Mouse (Mus musculus) ovary, postnatal 10 days (tissue): ENCODE results near the gene Tjp1.

ENCODE experiments used
- DNase-seq: peaks from one replicate; pipeline ENCODE4 v3.0.0; 2022; ENCODE audit warnings: low spot score

The Tjp1 gene

DNA sequence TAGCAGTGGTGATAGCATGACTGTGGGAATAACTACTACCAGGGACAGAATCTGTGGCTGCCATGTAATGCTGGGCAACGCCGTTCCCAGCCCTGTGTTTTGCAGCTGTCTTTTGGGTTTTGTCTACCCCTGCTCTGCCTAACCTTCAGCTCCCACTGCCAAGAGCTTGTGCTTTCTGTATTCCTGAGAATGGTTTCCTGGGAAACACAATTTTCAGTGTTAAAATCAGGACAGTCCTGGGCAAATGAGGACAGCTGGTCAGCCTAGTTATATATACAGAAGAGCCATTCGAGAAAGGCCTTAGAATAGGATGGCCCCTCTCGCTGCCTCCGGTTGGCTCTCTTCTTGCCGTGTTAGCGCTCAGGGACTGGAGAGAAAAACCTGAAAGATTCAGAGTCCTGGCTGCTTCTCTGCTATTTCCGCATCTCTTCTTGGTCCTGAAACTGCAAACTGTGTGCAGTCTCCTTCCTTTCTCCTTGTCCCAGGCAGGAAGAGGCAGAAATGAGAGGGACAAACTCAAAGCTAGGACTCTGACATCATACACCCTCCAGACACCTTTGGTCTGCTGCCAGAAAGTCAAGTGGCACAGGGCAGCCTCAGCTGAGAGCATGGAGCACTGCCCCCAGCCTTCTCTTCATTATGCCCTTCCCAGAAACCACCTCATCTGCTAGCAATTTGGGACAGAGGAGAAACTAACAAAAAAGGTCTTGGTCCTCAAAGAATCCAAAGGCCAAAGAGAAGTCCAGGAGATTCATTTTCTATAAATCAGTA is 139.2 kb downstream of the Tjp1 start:
- DNase-seq: no peak

DNA sequence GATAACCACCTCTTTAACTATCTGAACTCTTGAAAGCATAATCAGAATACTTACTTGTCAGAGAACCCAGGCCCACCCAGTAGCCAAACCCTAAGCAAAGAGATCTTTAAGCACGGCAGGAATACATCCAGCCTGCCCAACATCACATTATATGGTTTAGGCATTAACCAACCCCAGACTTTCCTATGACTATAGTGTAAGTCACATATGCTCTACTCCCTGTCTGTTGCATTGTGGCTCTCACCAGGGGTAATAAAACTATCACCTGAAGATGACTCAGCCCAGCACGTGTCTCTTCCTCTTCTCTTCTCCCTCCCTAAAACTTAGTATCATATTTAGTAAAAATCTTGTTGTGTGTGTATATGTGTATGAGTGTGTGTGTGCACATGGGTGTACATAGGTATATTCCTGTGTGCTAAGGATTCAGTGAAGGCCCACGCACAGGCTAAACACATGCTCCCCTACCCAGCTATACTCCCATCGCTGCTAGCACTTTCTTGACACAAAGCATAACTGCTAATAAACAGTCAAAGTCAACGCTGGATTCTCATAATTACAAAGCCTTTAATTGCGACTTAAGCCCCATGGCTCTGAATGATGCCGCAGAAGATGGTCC is 139.9 kb downstream of the Tjp1 start:
- no peak for DNase-seq

DNA sequence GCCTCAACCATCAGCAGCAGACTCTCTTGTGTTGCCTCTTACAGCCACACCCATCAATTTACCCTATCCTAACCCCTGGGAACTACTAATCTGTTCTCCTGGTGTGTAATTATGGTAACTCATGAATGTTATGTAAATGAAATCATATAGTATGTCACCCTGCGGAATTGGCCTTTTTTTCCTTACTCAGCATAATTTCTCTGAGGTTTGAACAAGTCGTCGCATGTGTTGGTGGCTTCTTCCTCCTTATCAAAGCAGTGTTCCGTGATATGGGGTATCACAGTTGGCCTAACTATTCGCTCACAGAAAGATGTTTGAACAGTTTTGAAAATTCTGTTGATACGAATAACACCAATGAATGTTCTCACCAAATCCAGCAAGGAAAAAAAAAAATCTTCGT is 142.8 kb downstream of the Tjp1 start:
- DNase-seq: no peak

DNA sequence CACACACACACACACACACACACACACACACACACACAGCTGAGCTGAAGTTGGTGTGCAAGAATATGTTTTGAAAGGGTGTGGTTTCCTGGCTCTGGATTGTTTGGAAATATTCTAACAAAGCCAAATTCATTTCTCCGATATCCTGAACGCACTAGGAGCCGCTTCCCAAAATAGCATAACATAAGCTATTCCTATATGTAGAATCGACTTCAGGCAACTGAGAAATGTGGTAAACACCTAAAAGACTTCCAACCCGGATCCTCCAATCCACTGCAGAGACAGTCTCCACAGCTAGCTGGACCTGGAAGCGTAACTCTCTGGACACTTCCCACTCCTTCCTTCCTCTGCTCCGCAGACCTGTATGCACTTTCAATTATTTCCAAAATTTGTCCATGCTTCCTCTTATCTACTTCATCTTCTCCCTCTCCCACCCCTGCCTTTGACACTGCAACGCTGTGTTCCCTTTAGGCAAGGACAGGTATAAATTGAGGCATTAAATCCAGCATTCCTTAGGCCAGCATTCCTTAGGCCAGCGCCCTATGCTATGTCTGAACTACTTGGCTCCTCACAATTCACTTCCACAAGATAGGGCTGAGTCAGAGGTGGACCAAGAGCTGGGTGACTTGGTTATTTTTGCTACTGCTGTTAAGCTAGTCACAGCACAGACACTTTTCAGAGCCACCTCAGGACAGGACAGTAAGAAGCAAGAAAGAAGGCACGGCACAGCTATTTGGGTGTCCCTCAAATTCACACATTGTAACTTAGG is 144.9 kb downstream of the Tjp1 start:
- no peak for DNase-seq

DNA sequence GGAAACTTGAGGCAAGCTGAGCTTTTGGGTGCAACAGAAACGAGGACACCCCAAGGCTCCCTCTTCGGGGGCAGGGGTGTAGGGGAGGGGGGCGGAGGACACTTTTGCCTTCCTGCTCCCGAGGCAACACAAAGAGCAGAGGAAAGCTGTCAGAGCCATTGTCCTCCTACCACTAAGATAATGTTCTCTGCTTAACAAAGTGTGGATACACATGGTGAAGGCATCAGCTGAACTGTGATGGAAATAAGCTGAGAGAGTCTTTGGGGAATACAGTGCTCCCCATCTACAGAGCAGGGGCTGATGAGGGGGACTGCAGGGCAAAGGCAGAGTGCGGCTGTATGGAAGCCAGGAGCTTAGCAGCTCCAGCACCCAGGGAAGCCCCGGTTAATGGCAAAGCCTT is 145.7 kb downstream of the Tjp1 start:
- DNase-seq: no peak

DNA sequence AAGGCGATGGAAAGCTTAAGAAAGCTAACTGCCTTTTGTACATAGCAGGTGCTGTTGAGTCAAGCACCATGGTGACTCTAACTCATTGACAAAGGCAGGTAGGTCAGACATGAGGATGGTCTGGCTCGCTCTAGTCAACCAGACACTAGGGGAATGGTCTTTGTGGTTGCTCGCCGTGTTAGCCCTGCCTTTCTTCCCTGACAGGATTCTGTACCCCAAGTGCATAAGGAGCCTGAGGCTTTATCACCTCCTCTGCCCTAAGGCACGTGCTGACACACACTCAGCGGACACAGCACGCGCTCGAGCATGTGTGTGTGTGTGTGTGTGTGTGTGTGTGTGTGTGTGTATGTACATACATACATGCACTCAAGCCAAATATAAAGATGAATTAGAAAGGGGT is 146.9 kb downstream of the Tjp1 start:
- DNase-seq: no peak

DNA sequence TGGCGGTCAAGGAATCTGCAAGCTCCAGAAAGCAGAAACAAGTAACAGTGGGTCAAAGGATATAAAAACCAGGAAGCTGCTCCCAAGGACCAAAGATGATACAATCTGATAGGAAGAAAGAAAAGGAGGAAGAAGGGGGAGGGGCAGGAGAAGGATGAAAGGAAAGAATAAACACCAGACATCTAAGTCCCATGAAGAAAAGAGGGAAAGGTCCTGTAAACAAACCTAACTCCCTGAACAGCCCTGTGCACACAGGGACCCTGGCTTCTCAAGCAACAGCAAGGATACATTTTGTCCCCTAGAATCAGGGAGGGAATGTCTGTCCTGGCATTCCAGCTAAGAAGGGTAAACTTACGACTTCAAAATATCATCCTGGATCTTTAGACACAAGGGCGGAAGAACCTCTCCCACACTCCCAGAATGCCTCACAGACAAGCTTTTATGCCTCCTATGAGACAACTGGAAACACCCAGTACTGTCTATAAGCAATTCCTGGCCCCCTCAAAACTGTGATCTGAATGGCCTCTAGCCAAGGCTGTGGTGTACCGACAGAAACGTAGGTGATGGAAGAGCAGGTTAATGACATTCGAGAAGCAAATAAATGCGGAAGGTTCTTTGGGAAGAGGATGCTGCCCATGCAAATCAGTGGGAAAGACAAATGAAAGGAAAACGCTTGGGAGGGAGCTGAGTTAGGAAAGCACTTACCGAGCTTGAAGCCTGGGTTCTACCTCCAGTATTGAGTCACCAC is 148.6 kb downstream of the Tjp1 start:
- no peak for DNase-seq

DNA sequence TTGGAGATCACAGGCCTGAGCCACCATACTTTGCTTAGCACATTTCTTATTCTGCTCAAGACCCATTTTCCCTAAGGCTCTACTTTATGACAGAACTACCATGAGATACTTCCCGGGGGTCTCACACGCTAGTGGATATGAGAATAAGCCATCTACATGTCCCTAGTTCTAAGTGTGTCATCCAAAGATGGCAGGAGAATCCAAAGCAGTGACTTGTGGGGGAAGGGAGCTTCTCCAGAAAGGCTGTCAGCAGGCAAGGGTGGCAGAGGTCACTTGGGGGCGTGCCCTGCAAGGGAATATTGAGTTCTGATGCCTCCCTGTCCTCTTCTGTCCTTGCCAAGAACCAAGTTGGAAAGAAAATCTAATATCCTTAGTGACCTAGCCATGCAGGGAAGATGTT is 150.1 kb downstream of the Tjp1 start:
- DNase-seq: no peak

DNA sequence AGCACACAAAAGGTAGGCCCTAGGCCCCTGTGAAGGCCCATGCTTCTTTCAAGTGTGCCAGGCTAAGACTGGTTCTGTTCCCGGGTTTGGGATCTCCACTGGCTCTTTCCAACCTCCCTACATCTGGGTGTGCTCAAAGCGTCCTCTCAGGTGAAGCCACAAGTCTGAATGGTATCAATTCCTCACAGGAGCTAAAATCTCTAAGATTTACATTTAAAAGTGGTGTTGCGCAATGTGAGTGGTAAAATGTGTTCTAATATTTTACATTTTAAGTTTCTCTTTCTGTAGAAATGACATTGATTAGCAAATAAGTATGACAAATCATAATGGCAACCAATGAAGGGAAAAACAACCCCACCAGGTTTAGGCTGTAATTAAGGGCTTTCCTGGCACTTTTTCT is 152.0 kb downstream of the Tjp1 start:
- DNase-seq: no peak

DNA sequence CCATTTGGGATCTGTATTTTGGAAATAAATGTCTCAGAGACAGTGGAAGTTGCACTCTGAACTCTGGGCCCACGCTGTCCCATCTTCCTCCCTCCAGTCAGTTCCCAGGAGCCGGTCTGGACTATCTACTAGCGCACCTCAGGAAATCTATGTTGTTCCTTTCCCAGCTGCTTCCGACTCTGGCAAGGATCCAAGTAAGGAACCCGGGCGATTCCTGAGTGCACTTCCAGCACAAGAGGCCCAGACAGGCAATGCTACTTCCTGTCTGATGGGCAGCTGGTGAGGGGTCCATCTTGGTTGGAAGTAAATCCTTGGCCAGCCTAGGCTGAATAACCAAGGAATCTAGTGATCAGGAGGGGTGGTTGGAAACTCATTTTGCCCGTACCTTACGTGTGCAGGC is 152.4 kb downstream of the Tjp1 start:
- DNase-seq: no peak

DNA sequence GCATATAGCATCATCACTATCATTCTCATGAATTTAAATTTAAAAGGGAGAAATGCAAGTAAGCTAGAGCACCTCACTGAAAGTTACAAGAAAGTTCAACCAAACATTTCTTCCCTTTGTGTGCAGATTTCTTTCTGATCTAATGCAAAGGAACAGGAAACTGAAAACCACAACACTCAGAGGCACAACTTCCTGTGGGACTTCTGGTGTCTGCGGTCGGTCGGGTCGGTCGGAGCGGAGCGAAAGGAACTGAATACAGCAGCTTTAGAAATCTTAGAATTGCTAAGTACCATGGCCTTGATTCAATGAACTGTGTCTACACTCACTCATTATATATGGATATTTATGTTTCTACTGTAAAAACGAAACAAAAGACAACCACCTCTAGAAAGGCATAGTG is 154.2 kb downstream of the Tjp1 start:
- DNase-seq: no peak

DNA sequence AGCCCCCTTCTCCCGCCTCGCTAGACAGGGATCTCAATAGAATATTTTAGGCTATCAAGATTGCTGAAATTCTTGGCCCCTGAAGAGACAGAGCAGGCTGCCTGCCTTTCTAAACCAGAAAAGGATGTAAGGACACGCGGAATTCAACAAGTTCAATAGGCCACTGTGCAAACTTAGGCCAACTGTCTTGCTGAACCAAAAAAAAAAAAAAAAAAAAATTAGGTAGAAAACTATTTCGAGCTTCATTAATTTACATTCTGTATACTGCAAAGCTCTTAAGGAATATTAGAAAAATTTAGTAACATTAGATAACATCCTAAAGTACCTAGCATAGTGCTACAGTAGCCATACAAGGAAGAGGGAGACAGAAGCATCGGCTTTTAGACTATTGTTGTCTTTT is 155.8 kb downstream of the Tjp1 start:
- DNase-seq: no peak

DNA sequence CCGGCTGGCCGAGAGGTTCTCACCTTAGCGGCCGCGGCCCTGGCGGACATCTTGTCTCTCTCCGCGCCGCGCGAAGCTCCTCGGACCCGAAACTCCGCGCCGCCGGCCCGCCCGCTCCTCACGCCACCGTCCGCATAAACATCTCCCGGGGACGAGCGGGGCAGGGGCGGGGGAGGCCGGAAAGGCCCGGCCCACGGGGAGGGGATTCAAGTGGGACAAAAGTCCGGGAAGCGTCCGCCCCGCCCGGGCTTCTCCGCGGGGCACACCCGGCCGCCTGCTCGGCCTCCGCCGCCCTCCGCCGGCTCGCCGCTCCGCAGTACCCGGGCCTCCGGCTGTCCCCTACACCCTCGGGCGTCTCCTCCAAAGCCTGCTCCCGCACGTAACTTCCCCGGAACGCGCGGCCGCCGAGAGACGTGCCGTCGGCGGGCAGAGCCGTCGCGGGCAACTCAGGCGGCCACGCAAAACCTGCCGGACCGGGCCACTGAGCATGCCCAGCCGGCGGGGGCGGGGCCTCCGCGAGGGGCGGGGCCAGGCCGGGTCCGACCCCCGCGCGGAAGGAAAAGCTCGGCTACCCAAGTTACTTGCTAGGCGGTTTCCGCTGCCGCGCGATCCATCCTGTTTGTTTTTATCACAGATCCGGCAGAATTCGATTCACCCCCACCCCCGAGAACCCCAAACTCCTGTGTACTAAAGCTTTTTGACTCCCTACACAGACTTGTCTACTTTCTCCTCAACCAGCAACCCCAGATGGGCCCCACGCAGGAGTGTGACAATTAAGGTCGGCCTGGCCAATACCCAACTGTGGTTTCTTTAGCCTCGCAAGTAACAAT is 156.6 kb downstream of the Tjp1 start:
- peak; percentile 90 for DNase-seq

DNA sequence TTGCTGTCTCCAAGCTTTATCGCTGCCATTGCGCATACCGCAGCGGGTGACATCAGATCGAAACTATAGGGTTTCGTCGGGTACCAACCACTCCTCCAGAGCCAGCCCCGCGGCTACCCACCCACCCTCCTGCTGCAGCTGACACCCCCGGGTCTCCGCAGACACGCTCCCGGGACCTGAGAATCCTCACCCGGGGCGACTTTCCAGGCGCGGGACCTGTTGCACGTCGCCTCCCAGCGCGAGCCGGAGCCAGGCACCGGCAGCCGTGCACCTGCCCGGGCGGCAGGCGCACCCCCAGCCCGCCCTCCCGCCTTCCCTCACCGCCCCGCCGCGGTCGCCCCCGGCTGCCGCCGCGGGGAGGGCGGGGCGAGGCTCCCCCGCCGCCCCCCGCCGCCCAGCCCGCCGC is 157.2 kb downstream of the Tjp1 start:
- DNase-seq: no peak

DNA sequence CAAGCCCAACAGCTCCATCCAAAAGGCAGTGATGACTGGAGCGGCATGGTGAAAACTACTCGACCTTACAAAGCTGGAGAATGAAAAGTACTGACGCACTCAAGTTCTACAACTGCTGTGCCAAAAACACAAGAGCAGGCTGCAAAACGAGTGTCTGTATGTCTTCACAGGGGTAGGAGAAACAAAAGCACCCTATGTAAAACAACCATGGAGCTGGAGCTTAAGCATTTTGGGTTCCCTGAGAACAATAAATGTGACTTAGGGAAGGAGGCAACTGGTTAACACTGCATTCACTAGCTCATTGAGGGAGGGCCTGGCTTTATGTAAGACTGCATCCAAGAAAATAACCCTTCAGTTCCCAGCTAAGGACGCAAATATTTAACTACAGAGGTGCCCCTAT is 158.5 kb downstream of the Tjp1 start:
- no peak for DNase-seq

DNA sequence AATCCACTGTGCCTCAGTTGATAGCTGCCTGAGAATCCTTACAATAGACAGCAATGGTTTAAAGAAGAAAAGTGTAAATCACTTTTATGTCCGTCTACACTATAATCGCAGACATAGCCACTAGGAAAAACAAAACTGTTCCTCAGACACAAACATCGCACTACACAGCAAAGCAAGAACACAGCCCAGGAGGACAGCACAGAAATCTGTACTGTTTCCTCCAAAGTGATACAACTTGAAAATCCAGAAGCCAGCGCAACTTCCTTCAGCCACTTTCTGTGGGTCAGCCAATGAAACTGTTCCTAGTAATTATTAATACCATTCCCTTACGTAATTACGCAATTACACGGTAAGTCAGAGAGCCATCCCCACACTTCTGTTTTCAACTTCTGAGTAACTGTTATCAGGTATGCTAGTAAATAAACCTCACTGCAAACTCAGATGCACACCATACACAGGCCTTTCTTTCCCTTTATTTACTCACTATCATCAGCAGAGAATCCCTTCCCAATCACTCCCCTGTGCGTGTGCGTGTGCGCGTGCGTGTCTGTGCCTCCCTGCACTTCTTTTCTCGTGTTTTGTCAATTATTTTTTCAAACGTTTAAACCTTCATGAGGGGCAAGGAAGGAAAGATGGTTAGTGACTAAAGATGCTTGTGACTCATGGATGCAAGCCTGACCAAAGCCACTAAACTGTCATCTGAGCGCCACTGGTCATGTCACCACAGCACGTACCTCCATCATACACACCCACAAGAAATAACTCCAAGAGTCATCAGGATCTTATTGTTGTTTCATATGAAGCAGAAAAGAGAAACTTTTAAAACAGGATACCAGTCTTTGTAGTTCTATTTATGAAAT is 160.0 kb downstream of the Tjp1 start:
- no peak for DNase-seq

DNA sequence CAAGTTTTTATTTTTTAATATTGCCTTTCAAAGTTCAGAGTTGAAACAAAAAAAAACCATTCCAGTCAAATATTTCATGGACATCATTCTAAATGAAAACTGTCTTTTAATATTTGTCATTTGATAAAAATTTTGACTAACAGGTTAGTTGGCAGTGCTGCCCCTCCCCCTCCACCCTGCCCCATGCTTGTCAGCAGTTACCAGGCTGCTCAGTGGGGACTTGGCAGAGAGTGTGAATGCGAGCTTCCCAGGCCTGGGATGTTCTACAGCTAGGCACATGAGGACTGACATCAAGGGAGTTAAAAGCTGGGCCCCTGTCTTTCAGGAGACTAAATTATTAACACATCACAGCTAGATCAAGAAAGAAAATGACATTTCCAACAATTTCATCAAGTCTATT is 161.4 kb downstream of the Tjp1 start:
- DNase-seq: no peak

DNA sequence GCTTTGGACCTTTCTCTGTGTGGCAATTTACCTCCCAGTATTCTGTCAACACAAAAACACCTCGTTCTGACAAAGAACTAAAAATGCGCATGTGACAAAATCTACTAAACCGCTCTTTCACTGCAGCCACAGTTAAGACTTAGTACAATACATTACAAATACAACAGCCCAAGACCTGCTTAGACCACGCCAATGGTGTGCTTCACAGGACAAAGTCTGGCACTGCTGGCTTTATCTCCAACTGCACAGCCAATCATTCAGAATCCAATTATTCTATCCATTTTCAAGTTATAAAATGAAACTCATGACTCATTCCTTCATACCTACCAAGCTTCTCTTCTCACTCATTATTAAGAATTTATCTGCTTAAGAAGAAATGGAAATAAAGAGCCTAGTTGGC is 162.0 kb downstream of the Tjp1 start:
- DNase-seq: no peak

DNA sequence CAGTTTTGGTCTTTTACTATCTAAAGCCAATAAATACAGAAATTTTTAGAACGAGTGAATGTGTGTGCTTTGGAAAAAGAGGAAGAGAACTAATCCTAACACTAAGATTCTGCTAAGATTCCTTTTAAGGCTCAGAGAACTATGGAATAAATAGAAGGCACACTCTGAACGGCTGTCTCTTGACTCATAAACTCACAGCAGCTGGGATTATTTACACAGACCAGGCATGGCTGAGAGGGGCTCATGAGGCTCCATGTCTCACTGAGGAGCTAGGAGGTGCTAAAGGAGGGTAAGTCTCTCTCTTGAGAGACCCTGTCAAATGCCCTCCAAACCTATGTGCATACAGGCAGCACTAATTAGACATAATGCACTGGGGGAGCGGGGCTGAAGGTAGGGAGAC is 167.3 kb downstream of the Tjp1 start:
- DNase-seq: no peak

DNA sequence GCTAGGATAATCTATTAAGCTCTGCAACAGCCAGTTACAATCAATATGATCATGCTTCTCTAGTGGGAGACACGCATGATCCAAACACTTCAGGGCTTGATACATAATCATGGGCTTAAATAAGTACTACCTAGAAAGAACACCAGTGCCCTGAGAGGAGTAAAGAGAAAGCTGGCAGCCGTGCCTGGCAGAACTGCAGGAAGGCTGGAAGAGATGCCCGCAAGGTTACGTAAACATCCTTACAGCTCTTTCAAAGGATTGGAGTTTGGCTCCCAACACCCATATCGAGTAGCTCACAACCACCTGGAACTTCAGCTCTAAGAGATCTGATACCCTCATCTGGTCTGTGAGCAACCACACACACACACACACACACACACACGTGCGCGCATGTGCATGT is 167.8 kb downstream of the Tjp1 start:
- no peak for DNase-seq

DNA sequence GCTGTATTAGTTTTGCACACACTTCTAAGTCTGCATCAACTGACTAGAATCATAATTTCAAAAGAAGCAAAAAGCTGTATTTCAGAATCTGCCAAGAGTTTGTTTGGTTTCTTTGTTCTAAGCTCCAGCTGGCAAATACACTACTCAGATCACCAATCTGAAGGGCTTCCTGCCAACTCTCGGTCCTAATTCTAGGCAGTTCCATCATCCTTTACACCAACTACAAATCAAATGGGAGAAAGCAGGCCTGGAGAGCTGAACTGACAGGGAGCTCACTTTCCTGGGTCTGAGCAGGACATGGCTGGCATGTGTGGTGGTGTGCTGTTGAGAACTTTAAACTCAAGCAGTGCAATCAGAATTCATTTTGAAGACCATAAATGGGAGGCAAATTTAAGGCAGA is 170.0 kb downstream of the Tjp1 start:
- DNase-seq: no peak
